Mouse (Mus musculus) C2C12 (cell line): ENCODE results near the gene Zfp101. TPM values are rescaled to one million over a fixed set of nuclear protein-coding genes. Genes with fewer than 3 reads are reported as not detected.

Experiments used
- H3K27me3 ChIP-seq: one replicate; pipeline ENCODE4 v1.6.1; 2011; ENCODE audit not compliant: control insufficient read depth, insufficient read depth, insufficient read length
- H3K36me3 ChIP-seq: one replicate; pipeline ENCODE4 v1.6.1; 2011; ENCODE audit not compliant: control insufficient read depth, insufficient read depth
- H3K4me3 ChIP-seq: one replicate; pipeline ENCODE4 v1.5.1; 2011; ENCODE audit warnings: mild to moderate bottlenecking, control low read depth; ENCODE audit not compliant: poor library complexity, insufficient read depth, severe bottlenecking
- H3K79me2 ChIP-seq: one replicate; pipeline ENCODE4 v1.6.1; 2011; ENCODE audit not compliant: control insufficient read depth, insufficient read depth
- H3K79me3 ChIP-seq: one replicate; pipeline ENCODE4 v1.6.1; 2011; ENCODE audit warnings: low read depth, control low read depth
- H3ac ChIP-seq: one replicate; pipeline ENCODE3; 2011; ENCODE audit warnings: low read depth; ENCODE audit not compliant: control insufficient read depth, insufficient read length
- CEBPB ChIP-seq: IDR thresholded peaks from one replicate; pipeline ENCODE4 v1.6.1; 2011; ENCODE audit warnings: low read depth, mild to moderate bottlenecking, control low read depth, moderate library complexity
- CTCF ChIP-seq: IDR thresholded peaks from one replicate; pipeline ENCODE4 v1.5.1; 2011; ENCODE audit not compliant: control insufficient read depth, insufficient read depth, insufficient read length
- FOSL1 ChIP-seq: IDR thresholded peaks from one replicate; pipeline ENCODE4 v1.8.0; 2011; ENCODE audit warnings: mild to moderate bottlenecking, low read length; ENCODE audit not compliant: poor library complexity, insufficient read depth, severe bottlenecking
- MAX ChIP-seq: IDR thresholded peaks from one replicate; pipeline ENCODE4 v1.6.1; 2011; ENCODE audit warnings: mild to moderate bottlenecking, control low read depth
- MYOD1 ChIP-seq: IDR thresholded peaks from one replicate; pipeline ENCODE4 v1.6.1; 2011; ENCODE audit warnings: low read depth; ENCODE audit not compliant: control insufficient read depth, insufficient read length
- MYOG ChIP-seq: IDR thresholded peaks from one replicate; pipeline ENCODE4 v1.6.1; 2011; ENCODE audit not compliant: control insufficient read depth, insufficient read length; ENCODE audit errors: extremely low read depth
- USF1 ChIP-seq: IDR thresholded peaks from one replicate; pipeline ENCODE4 v1.6.1; 2011; ENCODE audit warnings: low read depth, mild to moderate bottlenecking, control low read depth, moderate library complexity
- polyA plus RNA-seq: library from polyadenylated mRNA; unstranded; fragments of >200 nt; fragmentation: generic; extraction: Trizol; gene quantifications from one replicate; pipeline ENCODE4 v1.2.1, GENCODE M21; 2012; ENCODE audit warnings: missing spikeins

Gene Zfp101
- polyA plus RNA-seq, 1 experiment, result 2.0 TPM

GRCm38 (mm10) chr17:33392271-33392670, 2.2 kb downstream of the Zfp101 start:
- Histone ChIP-seq H3K79me3 (peaks cover 56% of the 10 kb centered on the region), H3K4me3 (no peak overlapping the region), H3K27me3 (no peaks in the 10 kb centered on the region), H3K79me2 (peaks cover 69% of the 10 kb centered on the region), H3K36me3 (no peaks in the 10 kb centered on the region), H3ac (no peak overlapping the region)
- TF ChIP-seq MYOD1, result no peak

GRCm38 (mm10) chr17:33385705-33386104, 8.7 kb downstream of the Zfp101 start:
- no peak overlapping the region for H3ac ChIP-seq
- H3K79me3 ChIP-seq, result peaks cover 24% of the 10 kb centered on the region
- H3K36me3 ChIP-seq, result peaks cover 46% of the 10 kb centered on the region
- no peak for TF ChIP-seq MYOG
- no peak for TF ChIP-seq CTCF
- TF ChIP-seq CEBPB, result no peak
- TF ChIP-seq MYOD1, result no peak
- TF ChIP-seq USF1, result no peak
- TF ChIP-seq FOSL1, result no peak
- no peak for TF ChIP-seq MAX
- H3K4me3 ChIP-seq, result no peak overlapping the region
- peaks cover 34% of the 10 kb centered on the region for H3K79me2 ChIP-seq
- H3K27me3 ChIP-seq, result no peaks in the 10 kb centered on the region

- H3K4me3 ChIP-seq, result no peak overlapping the region
- TF ChIP-seq FOSL1, result no peak
- TF ChIP-seq USF1, result no peak
- TF ChIP-seq MYOD1, result no peak
- no peak for TF ChIP-seq CEBPB
- TF ChIP-seq MYOG, result no peak
- TF ChIP-seq MAX, result no peak
- TF ChIP-seq CTCF, result no peak
- no peaks in the 10 kb centered on the region for H3K79me2 ChIP-seq
- H3K79me3 ChIP-seq, result no peaks in the 10 kb centered on the region
- no peaks in the 10 kb centered on the region for H3K27me3 ChIP-seq
- H3K36me3 ChIP-seq, result peaks cover 4% of the 10 kb centered on the region
- H3ac ChIP-seq, result no peak overlapping the region
These were observed 21.6 kb downstream of the Zfp101 start for GRCm38 (mm10) chr17:33372795-33373194.

GRCm38 (mm10) chr17:33358411-33359384, 35.7 kb downstream of the Zfp101 start, which contains the start of gene Zfp81:
Gene Zfp81, minus strand, starts transcription at chr17:33358878.
- H3K79me2 ChIP-seq, result peaks cover 42% of the 10 kb centered on the region
- H3K4me3 ChIP-seq, result peak within 1 kb of the TSS; percentile 81
- peak within 1 kb of the TSS; percentile 77 for H3ac ChIP-seq
- H3K36me3 ChIP-seq, result no peaks in the 10 kb centered on the region
- H3K79me3 ChIP-seq, result peaks cover 27% of the 10 kb centered on the region
- no peaks in the 10 kb centered on the region for H3K27me3 ChIP-seq
- TF ChIP-seq MYOG (no peak), MAX (peak; percentile 30)

- Histone ChIP-seq H3K79me2 (peaks cover 90% of the 10 kb centered on the region), H3K36me3 (no peaks in the 10 kb centered on the region), H3K27me3 (no peaks in the 10 kb centered on the region), H3ac (no peak overlapping the region), H3K79me3 (peaks cover 75% of the 10 kb centered on the region), H3K4me3 (no peak overlapping the region)
- TF ChIP-seq MYOG (no peak), MAX (no peak), USF1 (no peak), FOSL1 (no peak), MYOD1 (no peak), CEBPB (no peak)
These were observed 41.5 kb downstream of the Zfp101 start for GRCm38 (mm10) chr17:33352981-33353380.

Other genes with a start within 250 kb of the Zfp101 start
- gene Olfr55, start 226.2 kb downstream of the Zfp101 start, polyA plus RNA-seq, result not detected
- gene Olfr239, start 203.3 kb downstream of the Zfp101 start, polyA plus RNA-seq, result not detected
- gene Olfr1564, start 173.0 kb downstream of the Zfp101 start, polyA plus RNA-seq, result 0.01 TPM
- gene Zfp955a, start 139.5 kb downstream of the Zfp101 start, polyA plus RNA-seq, result 2.5 TPM
- not detected for gene Olfr63, start 130.0 kb downstream of the Zfp101 start, polyA plus RNA-seq
- gene Zfp955b, start 105.1 kb downstream of the Zfp101 start, polyA plus RNA-seq, result 2.5 TPM
- gene Zfp81, start 35.8 kb downstream of the Zfp101 start, polyA plus RNA-seq, result 1.3 TPM
- gene Actl9, start 38.3 kb upstream of the Zfp101 start, polyA plus RNA-seq, result not detected
- 6.2 TPM for gene Adamts10, start 129.6 kb upstream of the Zfp101 start, polyA plus RNA-seq
- gene Myo1f, start 161.1 kb upstream of the Zfp101 start, polyA plus RNA-seq, result not detected
- gene Zfp414, start 234.4 kb upstream of the Zfp101 start, polyA plus RNA-seq, result 25.1 TPM
- gene Pram1, start 243.4 kb upstream of the Zfp101 start, polyA plus RNA-seq, result not detected